Mouse (Mus musculus) bone marrow, adult 2 months (tissue): Measurements from ENCODE around the gene Hjurp.

ENCODE experiments used
- CTCF ChIP-seq: fragments of 200-500 bp; IDR thresholded peaks from 2 replicates; pipeline ENCODE4 v1.5.1; 2011; ENCODE audit warnings: low read length, control low read depth; ENCODE audit not compliant: control insufficient read depth, insufficient read depth
- POLR2A ChIP-seq: fragments of 200-500 bp; IDR thresholded peaks from 2 replicates; pipeline ENCODE4 v1.6.1; 2011; ENCODE audit warnings: low read depth, mild to moderate bottlenecking, control low read depth, low read length, borderline replicate concordance; ENCODE audit not compliant: control insufficient read depth

- TF ChIP-seq CTCF (no peak), POLR2A (no peak)
Measured at GRCm38 (mm10) chr1:88310349-88310748, 32.9 kb upstream of the Hjurp start.
